Mouse (Mus musculus) olfactory bulb, adult 2 months (tissue): ENCODE data around the gene Gm21560.
"Not testable (repeated sequence)": the region's sequence is repeated elsewhere in the genome, so short reads cannot be mapped to it uniquely, and the experiment has no call there.

Source experiments
- CTCF ChIP-seq: fragments of 200-500 bp; IDR thresholded peaks from 2 replicates; pipeline ENCODE4 v1.5.1; 2012; ENCODE audit warnings: low read depth, mild to moderate bottlenecking, low read length, moderate library complexity; ENCODE audit not compliant: insufficient read depth
- POLR2A ChIP-seq: fragments of 200-500 bp; IDR thresholded peaks from 2 replicates; pipeline ENCODE4 v1.6.1; 2012; ENCODE audit warnings: mild to moderate bottlenecking, low read depth, low read length, moderate library complexity; ENCODE audit not compliant: insufficient read depth

DNA sequence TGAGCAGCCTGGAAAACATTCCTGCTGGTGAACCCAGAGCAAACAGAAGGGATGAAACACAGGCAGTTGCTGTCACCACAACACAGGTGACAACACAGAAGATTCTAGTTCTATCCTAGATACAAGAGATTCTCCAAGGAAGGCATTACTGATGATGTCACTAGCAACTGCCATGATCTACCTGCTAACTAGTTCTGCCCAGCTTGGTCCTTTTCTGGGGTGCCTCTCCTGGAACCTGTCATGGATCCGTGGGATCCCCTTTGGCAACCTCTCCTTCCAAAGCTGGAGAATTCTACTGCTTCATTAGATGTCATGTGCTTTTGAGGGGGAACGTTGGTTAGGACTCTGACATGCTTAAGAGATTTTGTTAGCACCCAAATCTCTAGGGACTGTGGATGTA lies at the start of gene Gm21560:
- not testable (repeated sequence) for TF ChIP-seq POLR2A, CTCF
